Mouse (Mus musculus): ENCODE results near the gene Xpo4. TPM values are rescaled to one million over a fixed set of nuclear protein-coding genes. Genes with fewer than 3 reads are reported as not detected.

Gene Xpo4
- polyA plus RNA-seq, 1 experiment from 2014 or later, result 23.0 TPM

- Histone ChIP-seq H3K27me3 (replicated peaks; ENCODE audit: control insufficient read depth, insufficient read depth, low read length) (no peaks in the 10 kb centered on the region), H3K4me3 (ENCODE audit: low read depth, low read length) (no peak overlapping the region), H3K4me1 (ENCODE audit: control insufficient read depth, insufficient read depth, low read length) (0 out of 2 replicates have a peak, but pooled peaks cover 3% of the 10 kb centered on the region), H3K9ac (ENCODE audit: low read depth, low read length) (no peak overlapping the region), H3K9me3 (ENCODE audit: control insufficient read depth, low read length) (no peaks in the 10 kb centered on the region), H3K36me3 (ENCODE audit: control insufficient read depth, insufficient read depth, low read length) (peaks cover 11% of the 10 kb centered on the region; the same call in 1 of the 2 replicates), H3K4me2 (ENCODE audit: low read depth, low read length) (no peak overlapping the region), H3K27ac (replicated peaks; ENCODE audit: low read depth, low read length) (no peak overlapping the region)
- ATAC-seq (ENCODE audit: low read depth) (no peak), DNase-seq (ENCODE audit: low spot score) (no peak)
- 70% methylated on average over 5 of the region's 5 CpGs for WGBS
These were observed 31.1 kb downstream of the Xpo4 start for GRCm38 (mm10) chr14:57634141-57634540.

- H3K9me3 ChIP-seq (ENCODE audit: control insufficient read depth, low read length), result no peaks in the 10 kb centered on the region
- H3K4me3 ChIP-seq (ENCODE audit: low read depth, low read length), result no peak overlapping the region
- WGBS, result 66% methylated on average over 4 of the region's 4 CpGs
- H3K4me1 ChIP-seq (ENCODE audit: control insufficient read depth, insufficient read depth, low read length), result no peaks in the 10 kb centered on the region
- peaks cover 40% of the 10 kb centered on the region for H3K36me3 ChIP-seq (ENCODE audit: control insufficient read depth, insufficient read depth, low read length)
- no peak overlapping the region for H3K9ac ChIP-seq (ENCODE audit: low read depth, low read length)
- ATAC-seq (ENCODE audit: low read depth) (no peak), DNase-seq (ENCODE audit: low spot score) (peak; percentile 40)
- H3K4me2 ChIP-seq (ENCODE audit: low read depth, low read length), result no peak overlapping the region
- H3K27me3 ChIP-seq (replicated peaks; ENCODE audit: control insufficient read depth, insufficient read depth, low read length), result no peaks in the 10 kb centered on the region
- no peak overlapping the region for H3K27ac ChIP-seq (replicated peaks; ENCODE audit: low read depth, low read length)
These were observed 35.6 kb downstream of the Xpo4 start for GRCm38 (mm10) chr14:57629595-57629994.

GRCm38 (mm10) chr14:57622934-57623333, 42.3 kb downstream of the Xpo4 start:
- DNase-seq (ENCODE audit: low spot score) (no peak), ATAC-seq (ENCODE audit: low read depth) (no peak)
- H3K9me3 ChIP-seq (ENCODE audit: control insufficient read depth, low read length), result no peaks in the 10 kb centered on the region
- no peaks in the 10 kb centered on the region for H3K4me1 ChIP-seq (ENCODE audit: control insufficient read depth, insufficient read depth, low read length)
- H3K27me3 ChIP-seq (replicated peaks; ENCODE audit: control insufficient read depth, insufficient read depth, low read length), result no peaks in the 10 kb centered on the region
- no peak overlapping the region for H3K27ac ChIP-seq (replicated peaks; ENCODE audit: low read depth, low read length)
- H3K36me3 ChIP-seq (ENCODE audit: control insufficient read depth, insufficient read depth, low read length), result peaks cover 45% of the 10 kb centered on the region
- H3K9ac ChIP-seq (ENCODE audit: low read depth, low read length), result no peak overlapping the region
- no peak overlapping the region for H3K4me3 ChIP-seq (ENCODE audit: low read depth, low read length)
- 73% methylated on average over 3 of the region's 3 CpGs for WGBS
- H3K4me2 ChIP-seq (ENCODE audit: low read depth, low read length), result no peak overlapping the region

- Histone ChIP-seq H3K36me3 (ENCODE audit: control insufficient read depth, insufficient read depth, low read length) (peaks cover 35% of the 10 kb centered on the region), H3K9ac (ENCODE audit: low read depth, low read length) (no peak overlapping the region), H3K27ac (replicated peaks; ENCODE audit: low read depth, low read length) (no peak overlapping the region), H3K27me3 (replicated peaks; ENCODE audit: control insufficient read depth, insufficient read depth, low read length) (no peaks in the 10 kb centered on the region), H3K4me3 (ENCODE audit: low read depth, low read length) (no peak overlapping the region), H3K4me1 (ENCODE audit: control insufficient read depth, insufficient read depth, low read length) (no peaks in the 10 kb centered on the region), H3K9me3 (ENCODE audit: control insufficient read depth, low read length) (no peaks in the 10 kb centered on the region), H3K4me2 (ENCODE audit: low read depth, low read length) (no peak overlapping the region)
- no peak for DNase-seq (ENCODE audit: low spot score)
- no peak for ATAC-seq (ENCODE audit: low read depth)
- 69% methylated on average over 4 of the region's 4 CpGs for WGBS
These were observed 43.5 kb downstream of the Xpo4 start for GRCm38 (mm10) chr14:57621699-57622098.

GRCm38 (mm10) chr14:57620598-57621236, 44.5 kb downstream of the Xpo4 start:
- peak; percentile 46 for DNase-seq (ENCODE audit: low spot score)

GRCm38 (mm10) chr14:57619487-57619886, 45.7 kb downstream of the Xpo4 start:
- Histone ChIP-seq H3K9me3 (ENCODE audit: control insufficient read depth, low read length) (no peaks in the 10 kb centered on the region), H3K27me3 (replicated peaks; ENCODE audit: control insufficient read depth, insufficient read depth, low read length) (no peaks in the 10 kb centered on the region), H3K4me3 (ENCODE audit: low read depth, low read length) (no peak overlapping the region), H3K27ac (replicated peaks; ENCODE audit: low read depth, low read length) (no peak overlapping the region), H3K4me1 (ENCODE audit: control insufficient read depth, insufficient read depth, low read length) (no peaks in the 10 kb centered on the region), H3K4me2 (ENCODE audit: low read depth, low read length) (no peak overlapping the region), H3K36me3 (ENCODE audit: control insufficient read depth, insufficient read depth, low read length) (peaks cover 20% of the 10 kb centered on the region; the same call in 1 of the 2 replicates), H3K9ac (ENCODE audit: low read depth, low read length) (no peak overlapping the region)
- WGBS, result 43% methylated on average over 2 of the region's 2 CpGs
- ATAC-seq (ENCODE audit: low read depth) (no peak), DNase-seq (ENCODE audit: low spot score) (peak; percentile 70)

More at GRCm38 (mm10) chr14:57620598-57621236, 44.5 kb downstream of the Xpo4 start:
- Histone ChIP-seq H3K36me3 (ENCODE audit: control insufficient read depth, insufficient read depth, low read length) (peaks cover 26% of the 10 kb centered on the region), H3K4me1 (ENCODE audit: control insufficient read depth, insufficient read depth, low read length) (no peaks in the 10 kb centered on the region), H3K4me2 (ENCODE audit: low read depth, low read length) (no peak overlapping the region), H3K27me3 (replicated peaks; ENCODE audit: control insufficient read depth, insufficient read depth, low read length) (no peaks in the 10 kb centered on the region), H3K4me3 (ENCODE audit: low read depth, low read length) (no peak overlapping the region), H3K9me3 (ENCODE audit: control insufficient read depth, low read length) (no peaks in the 10 kb centered on the region), H3K9ac (ENCODE audit: low read depth, low read length) (no peak overlapping the region), H3K27ac (replicated peaks; ENCODE audit: low read depth, low read length) (no peak overlapping the region)
- whole genome bisulfite sequencing, result 60% methylated on average over 4 of the region's 4 CpGs
- ATAC-seq (ENCODE audit: low read depth), result no peak

- Histone ChIP-seq H3K9ac (ENCODE audit: low read depth, low read length) (no peak overlapping the region), H3K9me3 (ENCODE audit: control insufficient read depth, low read length) (no peaks in the 10 kb centered on the region), H3K4me2 (ENCODE audit: low read depth, low read length) (no peak overlapping the region), H3K4me3 (ENCODE audit: low read depth, low read length) (no peak overlapping the region), H3K27ac (replicated peaks; ENCODE audit: low read depth, low read length) (no peak overlapping the region), H3K36me3 (ENCODE audit: control insufficient read depth, insufficient read depth, low read length) (0 out of 2 replicates have a peak, but pooled peaks cover 4% of the 10 kb centered on the region), H3K27me3 (replicated peaks; ENCODE audit: control insufficient read depth, insufficient read depth, low read length) (no peaks in the 10 kb centered on the region), H3K4me1 (ENCODE audit: control insufficient read depth, insufficient read depth, low read length) (no peaks in the 10 kb centered on the region)
- ATAC-seq (ENCODE audit: low read depth) (no peak), DNase-seq (ENCODE audit: low spot score) (no peak)
- WGBS, result 94% methylated on average over 1 of the region's 1 CpGs
These were observed 47.6 kb downstream of the Xpo4 start for GRCm38 (mm10) chr14:57617675-57618074.

- Histone ChIP-seq H3K9me3 (ENCODE audit: control insufficient read depth, low read length) (no peaks in the 10 kb centered on the region), H3K4me2 (ENCODE audit: low read depth, low read length) (no peak overlapping the region), H3K9ac (ENCODE audit: low read depth, low read length) (no peak overlapping the region), H3K4me3 (ENCODE audit: low read depth, low read length) (no peak overlapping the region), H3K27me3 (replicated peaks; ENCODE audit: control insufficient read depth, insufficient read depth, low read length) (no peaks in the 10 kb centered on the region), H3K27ac (replicated peaks; ENCODE audit: low read depth, low read length) (no peak overlapping the region), H3K36me3 (ENCODE audit: control insufficient read depth, insufficient read depth, low read length) (no peaks in the 10 kb centered on the region), H3K4me1 (ENCODE audit: control insufficient read depth, insufficient read depth, low read length) (no peaks in the 10 kb centered on the region)
- WGBS, result 69% methylated on average over 6 of the region's 6 CpGs
- peak; percentile 49 for DNase-seq (ENCODE audit: low spot score)
- ATAC-seq (ENCODE audit: low read depth), result no peak
These were observed 48.8 kb downstream of the Xpo4 start for GRCm38 (mm10) chr14:57616339-57616965.

GRCm38 (mm10) chr14:57615828-57616227, 49.4 kb downstream of the Xpo4 start:
- no peak overlapping the region for H3K9ac ChIP-seq (ENCODE audit: low read depth, low read length)
- no peak for ATAC-seq (ENCODE audit: low read depth)
- no peak overlapping the region for H3K4me3 ChIP-seq (ENCODE audit: low read depth, low read length)
- H3K27me3 ChIP-seq (replicated peaks; ENCODE audit: control insufficient read depth, insufficient read depth, low read length), result no peaks in the 10 kb centered on the region
- no peak overlapping the region for H3K4me2 ChIP-seq (ENCODE audit: low read depth, low read length)
- DNase-seq (ENCODE audit: low spot score), result no peak
- WGBS, result 90% methylated on average over 6 of the region's 6 CpGs
- no peak overlapping the region for H3K27ac ChIP-seq (replicated peaks; ENCODE audit: low read depth, low read length)
- no peaks in the 10 kb centered on the region for H3K36me3 ChIP-seq (ENCODE audit: control insufficient read depth, insufficient read depth, low read length)
- no peaks in the 10 kb centered on the region for H3K9me3 ChIP-seq (ENCODE audit: control insufficient read depth, low read length)
- H3K4me1 ChIP-seq (ENCODE audit: control insufficient read depth, insufficient read depth, low read length), result no peaks in the 10 kb centered on the region

Measured in embryonic facial prominence, embryonic 14.5 days (tissue).